Comparison of ENCODE assay signal across 8 mouse cellular contexts in the genomic region with DNA sequence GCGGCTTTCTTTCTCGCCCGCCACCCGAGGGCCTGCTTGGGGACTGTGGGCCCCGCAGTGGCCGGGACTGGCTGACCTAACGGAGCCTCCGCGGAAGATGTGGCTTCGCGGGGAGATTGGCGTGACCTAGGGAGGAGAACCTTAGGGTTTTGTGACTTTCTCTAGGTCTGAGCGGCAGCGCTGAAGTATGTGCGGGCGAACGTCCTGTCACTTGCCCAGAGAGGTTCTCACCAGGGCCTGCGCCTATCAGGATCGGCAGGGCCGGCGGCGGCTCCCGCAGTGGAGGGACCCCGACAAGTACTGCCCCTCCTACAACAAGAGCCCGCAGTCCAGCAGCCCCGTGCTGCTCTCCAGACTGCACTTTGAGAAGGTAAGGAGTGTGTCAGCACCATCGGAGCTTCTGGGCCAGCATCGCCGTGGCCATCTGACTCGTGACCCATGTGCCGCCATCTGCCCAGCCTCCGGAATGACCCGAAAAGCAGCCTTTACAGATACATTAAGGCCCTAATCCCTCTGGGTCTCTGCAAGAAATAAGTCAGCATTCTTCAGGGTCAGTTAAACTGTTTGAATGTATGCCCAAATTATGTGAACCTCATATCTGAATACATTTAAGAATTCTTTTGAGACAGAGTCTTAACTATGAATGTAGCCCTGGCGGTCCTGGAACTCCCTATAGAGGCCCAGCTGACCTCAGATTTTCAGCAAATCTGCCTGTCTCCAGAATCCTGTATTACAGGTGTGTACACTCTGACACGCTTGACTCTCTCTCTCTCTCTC. TPM values are rescaled to one million over a fixed set of nuclear protein-coding genes. Genes with fewer than 3 reads are reported as not detected.
A peak's percentile ranks its signal among the peaks of the same experiment; 100 is the strongest.
DNase-seq lines count a peak whose midpoint lies in the region; ATAC-seq and TF ChIP-seq lines count a peak whose summit lies in the region.

No protein-coding gene starts in this region.

- H3K27me3 ChIP-seq in hindbrain, embryonic 16.5 days (replicated peaks; ENCODE audit: control insufficient read depth, insufficient read depth, low read length) = no peaks in the 10 kb centered on the region
- no peaks in the 10 kb centered on the region for H3K27me3 ChIP-seq in liver, embryonic 12.5 days (replicated peaks)
- no peaks in the 10 kb centered on the region for H3K27me3 ChIP-seq in midbrain, postnatal 0 days (ENCODE audit: insufficient read depth, low read length)
- no peaks in the 10 kb centered on the region for H3K27me3 ChIP-seq in thymus, adult 2 months (ENCODE audit: control insufficient read depth, insufficient read depth, low read length)

- 3% methylated on average over 35 of the region's 35 CpGs for WGBS in hindbrain, embryonic 16.5 days
- 7% methylated on average over 35 of the region's 35 CpGs for WGBS in liver, embryonic 12.5 days (ENCODE audit: insufficient replicate concordance)
- 3% methylated on average over 35 of the region's 35 CpGs for WGBS in midbrain, postnatal 0 days
- WGBS in thymus, adult 2 months = 8% methylated on average over 35 of the region's 35 CpGs

- peak overlapping the region; percentile 88 for H3K4me3 ChIP-seq in hindbrain, embryonic 16.5 days (ENCODE audit: low read length)
- peak overlapping the region; percentile 82 for H3K4me3 ChIP-seq in liver, embryonic 12.5 days
- H3K4me3 ChIP-seq in midbrain, postnatal 0 days (ENCODE audit: low read depth, low read length) = peak overlapping the region; percentile 83
- peak overlapping the region; percentile 58 for H3K4me3 ChIP-seq in thymus, adult 2 months (ENCODE audit: control insufficient read depth, insufficient read depth, low read length)

- H3K9ac ChIP-seq in hindbrain, embryonic 16.5 days (ENCODE audit: low read depth, low read length) = peak overlapping the region; percentile 93
- H3K9ac ChIP-seq in liver, embryonic 12.5 days = peak overlapping the region; percentile 91
- H3K9ac ChIP-seq in midbrain, postnatal 0 days (replicated peaks; ENCODE audit: low read length, poor library complexity, severe bottlenecking) = peak overlapping the region; percentile 84

- H3K27ac ChIP-seq in hindbrain, embryonic 16.5 days (ENCODE audit: low read depth, low read length) = peak overlapping the region; percentile 86
- peak overlapping the region; percentile 83 for H3K27ac ChIP-seq in liver, embryonic 12.5 days
- peak overlapping the region; percentile 70 for H3K27ac ChIP-seq in midbrain, postnatal 0 days (ENCODE audit: low read depth, low read length)
- no peak overlapping the region for H3K27ac ChIP-seq in thymus, adult 2 months (ENCODE audit: control insufficient read depth, insufficient read depth, low read length)

- TF ChIP-seq CTCF in midbrain, postnatal 0 days (IDR thresholded peaks at IDR 0.05) = no peak
- 0 out of 2 replicates have a peak, but pooled peaks have one; percentile 19 for TF ChIP-seq CTCF in thymus, adult 2 months (IDR thresholded peaks at IDR 0.05; ENCODE audit: borderline replicate concordance, control insufficient read depth, extremely low read depth, insufficient read depth, low read length, poor library complexity)

- DNase-seq in retina, embryonic 14.5 days (ENCODE audit: low spot score) = peak; percentile 55
- DNase-seq in retina, postnatal 1 day = no peak
- DNase-seq in cerebellum, adult 9-11 months = peak; percentile 57
- peak; percentile 26 for DNase-seq in forelimb bud, embryonic 11.5 days (ENCODE audit: low read depth, low spot score)
- peak; percentile 27 for DNase-seq in midbrain, postnatal 0 days (ENCODE audit: low spot score)
- peak; percentile 40 for DNase-seq in thymus, adult 2 months

- peak overlapping the region; percentile 90 for H3K4me2 ChIP-seq in hindbrain, embryonic 16.5 days (ENCODE audit: low read length)
- peak overlapping the region; percentile 97 for H3K4me2 ChIP-seq in liver, embryonic 12.5 days
- peak overlapping the region; percentile 83 for H3K4me2 ChIP-seq in midbrain, postnatal 0 days (ENCODE audit: low read depth, low read length, poor library complexity, severe bottlenecking)

- H3K36me3 ChIP-seq in hindbrain, embryonic 16.5 days (ENCODE audit: control insufficient read depth, insufficient read depth, low read length) = peaks cover 23% of the 10 kb centered on the region
- peaks cover 71% of the 10 kb centered on the region for H3K36me3 ChIP-seq in liver, embryonic 12.5 days
- peaks cover 40% of the 10 kb centered on the region for H3K36me3 ChIP-seq in midbrain, postnatal 0 days (ENCODE audit: insufficient read depth, low read length)
- peaks cover 15% of the 10 kb centered on the region for H3K36me3 ChIP-seq in thymus, adult 2 months (ENCODE audit: control insufficient read depth, insufficient read depth, low read length)

- H3K9me3 ChIP-seq in hindbrain, embryonic 16.5 days (ENCODE audit: control insufficient read depth, low read length) = no peaks in the 10 kb centered on the region
- no peaks in the 10 kb centered on the region for H3K9me3 ChIP-seq in liver, embryonic 12.5 days (replicated peaks)
- H3K9me3 ChIP-seq in midbrain, postnatal 0 days (ENCODE audit: low read length) = no peaks in the 10 kb centered on the region

- no peak for TF ChIP-seq POLR2A in thymus, adult 2 months (IDR thresholded peaks at IDR 0.05; ENCODE audit: control insufficient read depth, extremely low read depth, insufficient read depth, low read length, poor library complexity)

- ATAC-seq in hindbrain, embryonic 16.5 days = peak; percentile 68
- peak; percentile 67 for ATAC-seq in liver, embryonic 12.5 days
- peak; percentile 55 for ATAC-seq in midbrain, postnatal 0 days (ENCODE audit: low FRiP score)

- H3K4me1 ChIP-seq in hindbrain, embryonic 16.5 days (ENCODE audit: control insufficient read depth, insufficient read depth, low read depth, low read length) = peaks cover 12% of the 10 kb centered on the region
- H3K4me1 ChIP-seq in liver, embryonic 12.5 days = peaks cover 27% of the 10 kb centered on the region
- H3K4me1 ChIP-seq in midbrain, postnatal 0 days (ENCODE audit: insufficient read depth, low read length) = peaks cover 5% of the 10 kb centered on the region
- peaks cover 8% of the 10 kb centered on the region for H3K4me1 ChIP-seq in thymus, adult 2 months (replicated peaks; ENCODE audit: control insufficient read depth, insufficient read depth, low read length)

RNA-seq across cellular contexts. Expression of a gene that starts 0.8 kb away (rescaled TPM):
- polyA plus RNA-seq in hindbrain, embryonic 16.5 days (2015; fragmentation: Nextera tagmentation; extraction: Ambion mirVana) = 41.2 and 43.9 TPM in 2 replicates
- polyA plus RNA-seq in liver, embryonic 12.5 days (2016; fragmentation: Nextera tagmentation; extraction: Ambion mirVana) = 27.0 and 27.5 TPM in 2 replicates
- 30.7 and 33.0 TPM in 2 replicates for total RNA-seq in midbrain, postnatal 0 days (2014; rRNA removed)
- 34.6 and 35.5 TPM in 2 replicates for polyA plus RNA-seq in midbrain, postnatal 0 days (2015; fragmentation: Nextera tagmentation; extraction: Ambion mirVana)
- 28.8 and 31.9 TPM in 2 replicates for polyA plus RNA-seq in thymus, adult 2 months (2012; rRNA removed)

RNA-seq across cellular contexts. Expression of a gene that starts 26.9 kb away (rescaled TPM):
- 220 and 225 TPM in 2 replicates for polyA plus RNA-seq in hindbrain, embryonic 16.5 days (2015; fragmentation: Nextera tagmentation; extraction: Ambion mirVana)
- 79.2 and 85.0 TPM in 2 replicates for polyA plus RNA-seq in liver, embryonic 12.5 days (2016; fragmentation: Nextera tagmentation; extraction: Ambion mirVana)
- 202 and 226 TPM in 2 replicates for total RNA-seq in midbrain, postnatal 0 days (2014; rRNA removed)
- polyA plus RNA-seq in midbrain, postnatal 0 days (2015; fragmentation: Nextera tagmentation; extraction: Ambion mirVana) = 191 and 216 TPM in 2 replicates
- 69.3 and 72.4 TPM in 2 replicates for polyA plus RNA-seq in thymus, adult 2 months (2012; rRNA removed)
